Mouse (Mus musculus) lung, postnatal 10 days (tissue): ENCODE data around the gene Rufy1.
A peak's percentile ranks its signal among the peaks of the same experiment; 100 is the strongest.
"Not testable (repeated sequence)": the region's sequence is repeated elsewhere in the genome, so short reads cannot be mapped to it uniquely, and the experiment has no call there.

Experiments used
- DNase-seq: peaks from one replicate; pipeline ENCODE4 v3.0.0; 2021

Gene Rufy1

DNA sequence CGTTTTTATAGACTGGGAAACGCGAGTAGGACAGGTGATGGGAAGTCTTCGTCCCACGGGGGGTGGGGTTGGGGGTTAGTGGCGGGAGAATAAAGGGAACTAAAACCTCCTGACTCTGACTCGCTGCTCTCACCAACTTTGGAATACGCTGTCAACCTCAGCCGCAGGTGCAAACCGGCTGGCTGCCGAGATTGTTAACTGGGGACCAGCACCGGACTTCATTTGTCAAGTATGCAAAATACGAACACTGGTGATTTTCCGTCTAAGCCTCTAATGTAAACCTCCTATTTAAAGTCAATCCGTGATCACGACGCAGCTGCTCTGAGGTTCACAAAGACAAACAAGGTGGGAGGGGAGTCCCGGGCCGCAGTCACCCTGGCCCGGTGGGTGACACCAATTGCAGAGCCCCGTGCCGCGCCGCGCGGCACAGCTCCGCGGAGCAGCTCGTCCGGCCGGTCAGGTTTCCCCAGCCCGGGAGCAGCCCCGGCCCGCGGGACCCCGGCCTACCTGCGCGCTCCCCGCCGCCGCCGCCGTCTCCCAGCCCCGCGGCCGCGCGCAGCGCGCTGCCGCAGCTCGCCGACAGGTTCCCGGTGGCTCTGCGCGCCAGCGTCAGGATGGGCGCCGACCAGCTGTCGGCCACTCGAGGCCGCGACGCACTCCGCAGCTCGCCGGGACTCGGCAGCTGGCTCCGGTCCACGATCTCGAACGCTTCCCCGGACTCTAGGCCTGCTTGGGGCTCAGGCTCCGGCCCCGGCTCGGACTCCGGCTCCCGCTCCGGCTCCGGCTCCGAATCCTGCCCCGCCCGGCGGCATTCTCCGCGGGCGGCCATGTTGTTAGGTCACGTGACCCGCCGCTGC lies at the start of gene Rufy1:
Rufy1 (minus strand) TSS at position 849 of the 857 bp plus-strand sequence.
- peak; percentile 88 for DNase-seq

DNA sequence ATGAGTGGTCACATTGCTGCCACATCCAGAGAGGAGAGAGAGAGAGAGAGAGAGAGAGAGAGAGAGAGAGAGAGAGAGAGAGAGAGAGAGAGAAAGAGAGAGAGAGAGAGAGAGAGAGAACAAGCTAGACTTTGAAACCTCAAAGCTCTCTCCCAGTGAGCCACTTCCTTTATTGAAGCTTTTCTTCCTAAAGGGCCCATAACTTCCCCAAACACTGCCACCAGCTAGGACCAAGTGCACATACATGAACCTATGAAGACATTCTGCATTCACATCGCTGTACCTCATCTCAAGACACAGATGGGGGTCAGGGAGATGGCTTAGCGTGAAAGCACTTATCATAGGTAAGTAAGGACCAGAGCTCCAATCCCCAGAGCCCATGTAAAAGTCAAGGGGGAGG lies 47.1 kb upstream of the Rufy1 start:
- DNase-seq: no peak

DNA sequence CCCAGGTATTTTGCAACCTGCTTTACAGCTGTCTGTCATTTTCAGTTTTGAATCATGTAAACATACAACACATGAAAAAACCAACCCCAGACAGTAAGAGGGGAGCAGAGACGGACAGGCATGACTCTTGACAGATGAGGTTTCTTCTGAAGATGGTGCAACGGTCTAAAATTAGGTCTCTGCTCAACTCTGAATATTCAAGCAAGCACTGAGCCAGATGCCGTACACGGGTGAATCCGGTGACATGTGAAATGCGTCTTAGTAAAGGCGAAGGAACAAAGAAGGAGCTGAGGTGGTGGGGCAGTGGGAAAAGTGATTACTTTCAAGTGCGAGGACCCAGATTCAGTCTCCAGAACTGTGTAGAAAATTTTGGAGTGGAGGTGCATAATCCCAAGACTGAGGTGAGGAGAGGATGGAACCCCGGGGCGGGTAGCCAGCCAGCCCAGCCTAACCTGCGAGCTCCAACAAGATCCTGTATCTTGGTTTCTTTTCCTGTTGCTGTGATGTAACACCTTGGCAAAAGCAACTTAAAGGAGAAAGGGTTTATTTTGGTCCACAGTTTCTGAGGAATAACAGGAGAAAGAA lies 46.7 kb upstream of the Rufy1 start:
- no peak for DNase-seq

DNA sequence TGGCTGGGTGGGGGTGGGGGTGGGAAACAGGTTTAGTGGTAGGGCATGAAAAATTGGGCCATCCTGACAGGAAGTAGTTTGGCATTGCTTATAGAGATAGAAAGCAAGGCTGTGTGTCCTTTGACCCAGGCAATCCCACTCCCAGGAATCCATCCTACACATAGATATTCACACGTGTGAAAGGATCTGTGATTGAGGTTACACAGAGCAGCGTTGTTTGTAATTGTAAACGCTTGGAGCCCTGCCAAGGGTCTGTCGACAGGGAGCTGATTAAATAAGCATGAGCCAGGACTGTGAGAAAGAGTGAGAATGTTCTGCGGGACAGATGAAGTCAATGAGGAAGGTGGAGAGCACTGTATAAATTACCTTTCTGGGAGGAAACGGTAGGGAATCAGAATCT lies 46.0 kb upstream of the Rufy1 start:
- DNase-seq: peak; percentile 26

DNA sequence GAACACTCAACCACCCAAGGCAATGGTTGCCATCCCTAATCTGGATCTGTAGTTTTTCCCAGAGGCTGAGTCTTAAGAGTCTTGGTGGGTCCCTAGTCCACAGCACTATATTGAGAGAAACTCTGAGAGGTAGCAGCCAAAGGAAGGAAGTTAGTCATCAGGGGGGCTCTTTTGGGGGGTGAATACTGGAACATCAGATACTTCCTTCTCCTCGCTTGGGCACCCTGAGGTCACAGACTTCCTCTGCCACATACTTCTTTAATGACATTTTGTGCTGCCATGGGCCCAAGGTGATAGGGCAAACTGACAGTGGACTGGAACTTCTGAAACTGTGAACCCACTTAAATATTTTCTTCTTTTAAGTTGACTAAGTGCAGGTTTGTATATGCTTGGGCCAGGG lies 43.0 kb upstream of the Rufy1 start:
- no peak for DNase-seq

DNA sequence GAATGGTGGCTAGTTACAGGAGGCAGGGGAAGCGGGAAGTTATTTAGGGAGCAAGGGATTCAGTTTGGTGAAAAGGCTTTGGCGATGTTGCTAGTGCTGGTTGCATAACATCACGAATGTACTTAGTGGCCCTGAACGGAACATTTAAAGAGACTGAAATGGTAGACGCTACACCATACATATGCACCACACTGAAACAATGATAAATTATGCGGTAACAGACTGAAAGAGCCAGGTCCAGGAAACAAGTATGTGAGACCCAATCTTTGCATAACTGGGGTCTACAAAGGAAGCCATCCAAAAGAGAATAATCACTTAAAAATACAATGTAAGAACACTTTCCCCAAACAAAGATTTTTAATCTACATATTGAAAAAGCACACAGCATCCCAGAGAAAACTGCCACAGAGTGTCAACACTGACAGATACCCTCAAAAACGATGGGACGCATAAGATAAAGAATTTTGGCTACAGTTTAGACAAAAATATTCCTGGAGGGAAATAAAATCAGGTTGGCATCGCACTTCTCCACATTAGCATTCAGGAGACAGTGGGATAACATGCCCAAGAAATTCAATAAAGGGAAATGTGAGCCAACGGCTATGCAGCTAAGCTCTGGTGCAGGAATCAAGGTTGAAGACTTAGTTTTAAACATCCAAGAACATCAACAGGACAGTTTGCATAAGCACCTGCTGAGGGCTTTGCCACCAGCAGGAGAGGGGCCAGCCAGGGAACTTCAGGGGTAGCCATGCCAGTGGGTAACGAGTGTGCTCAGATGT lies 41.4 kb upstream of the Rufy1 start:
- no peak for DNase-seq

DNA sequence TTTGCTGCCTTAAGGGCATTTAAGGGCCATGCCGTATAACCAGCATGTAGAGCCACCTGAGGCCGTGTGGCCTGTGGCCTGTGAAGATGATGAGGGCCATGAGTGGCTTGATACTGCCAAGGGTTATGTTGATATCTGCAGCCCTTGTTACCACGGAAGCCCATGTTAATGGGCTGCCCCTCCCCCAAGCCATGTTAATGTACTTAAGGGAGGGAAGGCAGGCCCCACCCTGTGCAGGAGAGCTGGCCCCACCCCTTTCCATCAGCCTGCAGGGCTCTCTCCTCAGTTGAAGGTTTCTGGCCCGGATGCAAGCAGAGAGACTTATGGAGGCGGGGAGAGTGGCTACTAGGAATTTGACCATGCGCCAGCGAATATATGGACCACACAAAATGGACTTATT lies 30.6 kb upstream of the Rufy1 start:
- DNase-seq: no peak

DNA sequence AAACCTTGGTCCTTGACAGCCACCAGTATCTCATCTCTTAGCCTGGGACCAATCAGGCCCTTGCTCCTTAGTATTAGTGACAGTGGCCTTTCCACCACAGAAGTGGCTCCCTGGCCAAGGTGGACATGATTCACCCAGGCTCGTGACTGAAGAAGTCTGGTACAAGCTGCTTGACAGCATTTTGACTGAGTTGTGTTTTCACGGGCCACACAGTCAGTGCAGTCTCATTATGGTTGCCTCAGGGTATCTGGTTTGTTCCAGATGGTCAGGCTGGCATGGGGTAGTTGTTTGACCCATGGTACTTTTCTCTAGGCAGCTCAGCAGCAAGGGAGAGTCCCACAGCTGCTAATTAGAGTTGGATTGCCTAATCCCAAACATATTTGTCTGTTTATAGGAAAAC lies 28.3 kb upstream of the Rufy1 start:
- DNase-seq: no peak

DNA sequence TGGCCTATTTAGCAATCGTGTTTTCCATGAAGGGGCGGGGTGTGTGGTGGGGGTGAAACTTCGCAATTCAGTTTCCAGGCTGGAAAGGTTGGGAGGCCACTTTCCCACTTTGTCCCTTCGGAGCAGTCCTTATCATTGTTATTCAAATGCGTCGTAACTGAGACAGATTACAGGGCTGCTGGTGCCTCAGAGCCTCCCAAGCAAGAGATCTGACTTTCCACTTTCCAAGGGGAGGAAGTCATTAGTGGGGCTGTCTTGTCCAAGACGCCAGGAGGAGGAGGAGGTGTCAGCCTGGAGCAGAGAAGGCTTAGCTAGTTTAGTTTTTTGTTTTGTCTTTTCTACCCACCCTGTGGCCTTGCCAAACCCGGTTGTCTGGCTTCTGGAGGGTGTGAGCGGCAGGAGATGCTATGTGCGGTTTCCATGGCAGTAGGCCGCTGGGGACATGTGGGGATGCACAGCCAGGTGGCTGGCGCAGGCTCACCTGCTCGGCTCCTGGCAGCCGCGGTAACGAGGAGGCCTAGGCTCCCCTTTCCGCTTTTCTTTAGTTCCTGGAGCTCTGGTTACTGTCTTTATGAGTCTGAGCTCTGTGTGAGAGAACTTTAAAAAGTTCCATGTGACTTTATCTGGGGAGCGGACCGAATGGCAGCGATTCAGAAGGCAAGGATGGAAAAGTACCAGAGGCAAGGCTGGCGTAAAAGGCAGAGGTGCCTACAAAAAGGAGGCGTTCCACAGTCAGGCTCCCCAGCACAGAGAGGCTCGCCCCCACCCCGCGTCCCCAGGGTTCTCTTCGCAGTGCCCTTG lies 26.4 kb upstream of the Rufy1 start:
- DNase-seq: peak; percentile 54

DNA sequence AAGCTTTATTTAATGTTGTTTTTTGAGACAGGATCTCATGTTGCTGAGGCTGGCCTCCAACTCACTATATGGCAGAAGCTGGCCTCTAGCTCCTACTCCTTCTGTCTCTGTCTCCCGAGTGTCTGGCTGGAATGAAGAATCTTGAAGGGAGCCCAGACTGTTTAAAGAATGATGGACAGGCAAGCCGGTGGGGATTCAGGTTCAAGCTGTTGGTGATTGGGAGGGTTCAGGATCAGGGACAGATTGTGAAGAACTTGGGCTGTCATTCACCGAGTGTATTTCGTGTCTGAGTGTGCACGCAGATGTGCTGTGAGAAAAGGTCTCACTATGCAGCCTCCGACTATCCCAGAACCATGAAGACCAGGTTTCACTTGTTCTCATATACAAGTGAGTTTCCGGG lies 25.5 kb upstream of the Rufy1 start:
- DNase-seq: no peak

DNA sequence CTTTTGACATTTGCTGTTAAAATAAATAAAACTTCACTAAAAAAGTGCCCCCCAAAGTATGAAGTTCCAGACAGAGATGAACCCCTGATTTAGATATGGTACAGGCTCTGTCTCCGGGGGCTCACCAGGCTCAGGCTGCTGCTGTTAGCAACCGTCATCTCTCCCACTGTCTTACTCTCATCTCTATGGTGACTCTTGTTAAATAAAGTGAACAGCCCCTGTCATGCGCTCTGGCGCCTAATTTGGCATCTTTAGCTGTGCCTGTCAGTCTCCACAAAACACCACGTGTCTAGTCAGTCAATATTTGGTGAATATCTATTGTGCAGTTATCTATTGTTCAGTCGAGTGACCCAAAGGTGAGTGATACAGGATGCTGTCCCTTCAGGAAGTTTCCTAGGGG lies 24.0 kb upstream of the Rufy1 start:
- DNase-seq: no peak

DNA sequence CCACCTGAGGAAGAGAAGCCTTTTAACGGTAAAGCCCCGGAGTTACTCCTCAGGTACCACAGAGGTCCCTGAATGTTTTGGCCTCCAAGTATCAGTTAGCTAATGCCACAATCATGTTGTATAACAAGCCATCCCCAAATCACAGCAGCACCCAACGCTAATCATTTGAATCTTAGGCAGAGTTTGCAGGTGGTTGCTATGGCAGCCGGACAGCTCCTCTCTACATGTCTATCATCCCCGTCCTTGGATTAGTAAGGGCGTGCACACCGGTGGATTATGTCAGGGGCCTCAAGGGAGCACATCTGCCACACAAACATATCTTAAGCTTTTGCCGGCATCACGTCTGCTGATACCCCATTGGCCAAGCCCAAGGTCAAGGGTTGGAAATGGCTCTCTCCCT lies 19.3 kb upstream of the Rufy1 start:
- DNase-seq: no peak

DNA sequence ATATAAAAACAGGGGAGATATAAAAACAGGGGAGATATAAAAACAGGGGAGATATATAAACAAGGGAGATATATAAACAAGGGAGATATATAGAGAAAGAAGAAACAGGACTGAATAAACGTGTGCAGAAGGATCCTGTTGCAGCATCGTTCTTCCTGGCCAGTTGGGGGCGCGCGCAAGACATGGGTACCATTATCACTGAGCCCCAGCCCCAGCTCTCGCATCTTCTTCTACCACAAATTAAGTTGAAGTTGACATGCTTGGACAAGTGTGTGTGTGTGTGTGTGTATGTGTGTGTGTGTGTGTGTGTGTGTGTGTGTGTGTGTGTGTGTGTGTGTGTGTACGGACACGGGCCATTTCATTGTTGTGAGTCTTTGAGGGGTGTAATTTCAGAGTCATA lies 17.2 kb upstream of the Rufy1 start:
- DNase-seq: not testable (repeated sequence)

DNA sequence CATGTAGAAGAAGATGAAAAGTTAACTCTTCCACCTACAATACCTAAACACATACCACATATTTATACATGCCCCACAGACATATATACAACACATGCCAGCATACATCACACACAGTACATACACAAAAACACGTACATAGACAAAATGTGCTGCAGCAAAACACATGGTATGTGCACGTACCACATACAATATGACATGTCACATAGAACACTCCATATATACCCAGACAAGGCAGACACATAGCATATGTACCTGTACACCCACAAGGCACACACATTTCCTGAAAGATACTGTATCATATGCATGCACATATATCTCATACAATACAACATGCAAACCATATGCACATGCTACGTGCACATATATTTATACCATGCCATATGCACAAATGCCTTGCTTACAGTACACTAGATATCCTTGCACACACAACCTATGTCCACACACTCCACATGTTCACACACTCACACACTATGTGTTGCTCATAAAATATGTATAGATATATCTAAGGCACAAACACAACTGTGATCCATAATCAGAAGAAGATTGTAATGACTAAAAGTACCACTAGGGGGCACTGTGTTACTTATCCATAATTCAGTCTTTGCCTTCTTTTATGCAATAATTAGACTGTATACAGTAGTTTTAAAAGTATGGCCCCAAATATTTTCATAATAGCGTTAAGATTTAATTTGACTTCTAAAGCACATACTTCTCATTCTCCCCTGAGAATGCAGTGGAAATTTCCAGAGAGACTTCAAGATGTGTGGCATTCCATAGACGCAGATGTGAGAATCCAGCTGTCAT lies 12.5 kb upstream of the Rufy1 start:
- DNase-seq: no peak

DNA sequence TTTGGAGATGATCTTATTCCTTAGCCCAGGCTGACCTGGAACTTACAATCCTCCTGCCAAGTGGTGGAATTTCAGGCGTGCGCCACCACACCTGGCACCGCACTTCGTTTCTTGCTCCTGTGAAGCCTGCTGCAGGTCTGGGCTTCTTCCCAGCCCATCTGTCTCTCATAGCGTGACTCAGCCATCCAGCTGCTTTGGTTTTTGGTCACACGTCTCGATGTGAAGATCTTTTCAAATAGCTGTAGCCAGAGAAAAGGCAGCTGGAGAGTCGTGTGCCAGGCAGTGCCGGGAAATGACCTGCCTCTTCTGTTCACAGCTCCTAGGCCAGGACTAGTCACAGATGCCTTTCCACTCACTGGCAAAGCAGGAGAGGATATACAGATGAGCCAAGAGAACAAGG lies 10.7 kb upstream of the Rufy1 start:
- DNase-seq: peak; percentile 68

DNA sequence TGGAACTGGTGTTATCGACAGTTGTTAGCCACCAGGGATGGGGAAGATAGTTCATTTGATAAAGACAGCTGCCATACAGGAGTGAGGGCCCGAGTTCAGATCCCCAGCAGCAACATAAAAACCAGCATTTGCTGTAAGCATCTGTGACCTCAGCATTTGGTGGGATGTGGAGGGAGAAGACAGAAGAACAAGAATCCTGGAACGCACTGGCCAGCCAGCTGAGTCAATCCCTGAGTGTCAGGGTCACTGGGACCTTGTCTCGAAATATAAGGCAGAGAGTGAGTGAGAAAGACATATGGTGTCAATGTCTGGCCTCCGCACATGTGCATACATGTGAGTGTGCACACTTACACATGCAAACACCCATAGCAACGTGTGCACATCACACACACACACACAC lies 9.8 kb upstream of the Rufy1 start:
- DNase-seq: no peak

DNA sequence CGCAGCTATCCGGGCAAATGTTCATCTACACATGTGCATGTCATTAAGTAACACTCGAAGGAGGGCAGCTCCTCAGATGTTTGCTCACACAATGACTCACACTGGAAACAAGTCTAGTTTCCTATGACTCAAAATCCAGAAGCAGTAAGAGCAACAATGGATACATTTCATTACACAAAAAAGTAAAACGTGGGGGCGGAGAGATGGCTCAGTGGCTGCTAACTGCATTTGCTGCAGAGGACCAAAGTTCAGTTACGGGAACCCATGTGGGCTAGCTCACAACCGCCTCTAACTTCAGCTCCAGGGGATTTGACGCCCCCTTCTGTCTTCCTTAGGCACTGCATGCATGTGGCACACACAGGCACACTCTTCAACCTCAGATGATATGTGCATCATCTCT lies 8.9 kb upstream of the Rufy1 start:
- DNase-seq: peak; percentile 32

DNA sequence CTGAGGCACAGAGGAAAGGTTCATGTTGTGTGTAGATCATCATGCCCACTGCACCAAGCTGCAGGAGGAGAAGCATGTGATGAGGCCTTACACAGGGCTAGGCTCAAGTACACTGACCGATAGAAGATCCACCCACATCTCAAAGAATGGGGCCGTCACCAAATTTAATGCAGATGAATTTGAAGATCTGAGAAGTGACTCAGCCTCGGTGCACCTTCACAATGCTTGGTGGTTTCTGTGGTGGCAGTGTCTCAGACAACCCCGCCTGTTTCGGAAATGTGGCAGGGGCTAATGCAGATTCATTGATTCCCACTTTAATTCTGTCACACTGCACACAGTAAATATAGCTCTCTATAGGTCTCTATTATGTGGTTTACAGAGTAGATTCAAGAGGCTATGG lies 2.0 kb upstream of the Rufy1 start:
- no peak for DNase-seq

DNA sequence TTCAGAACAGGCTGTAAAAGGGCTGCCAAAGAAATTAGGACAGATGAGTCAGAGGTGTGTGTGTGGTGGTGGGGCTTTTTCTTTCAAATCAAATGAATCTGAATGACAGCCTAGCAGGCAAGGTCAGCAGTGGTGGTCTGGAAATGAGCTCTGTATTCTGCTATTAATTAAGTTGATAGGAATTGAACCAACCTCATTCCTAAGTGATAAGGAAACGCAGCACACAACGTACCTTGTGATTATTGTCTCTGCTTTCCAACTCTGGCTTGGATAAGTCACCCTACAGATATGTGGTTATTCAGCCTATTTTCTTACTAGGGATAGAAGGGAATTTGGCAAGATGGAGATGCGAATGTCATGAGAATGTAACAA lies 1.1 kb upstream of the Rufy1 start:
- no peak for DNase-seq

DNA sequence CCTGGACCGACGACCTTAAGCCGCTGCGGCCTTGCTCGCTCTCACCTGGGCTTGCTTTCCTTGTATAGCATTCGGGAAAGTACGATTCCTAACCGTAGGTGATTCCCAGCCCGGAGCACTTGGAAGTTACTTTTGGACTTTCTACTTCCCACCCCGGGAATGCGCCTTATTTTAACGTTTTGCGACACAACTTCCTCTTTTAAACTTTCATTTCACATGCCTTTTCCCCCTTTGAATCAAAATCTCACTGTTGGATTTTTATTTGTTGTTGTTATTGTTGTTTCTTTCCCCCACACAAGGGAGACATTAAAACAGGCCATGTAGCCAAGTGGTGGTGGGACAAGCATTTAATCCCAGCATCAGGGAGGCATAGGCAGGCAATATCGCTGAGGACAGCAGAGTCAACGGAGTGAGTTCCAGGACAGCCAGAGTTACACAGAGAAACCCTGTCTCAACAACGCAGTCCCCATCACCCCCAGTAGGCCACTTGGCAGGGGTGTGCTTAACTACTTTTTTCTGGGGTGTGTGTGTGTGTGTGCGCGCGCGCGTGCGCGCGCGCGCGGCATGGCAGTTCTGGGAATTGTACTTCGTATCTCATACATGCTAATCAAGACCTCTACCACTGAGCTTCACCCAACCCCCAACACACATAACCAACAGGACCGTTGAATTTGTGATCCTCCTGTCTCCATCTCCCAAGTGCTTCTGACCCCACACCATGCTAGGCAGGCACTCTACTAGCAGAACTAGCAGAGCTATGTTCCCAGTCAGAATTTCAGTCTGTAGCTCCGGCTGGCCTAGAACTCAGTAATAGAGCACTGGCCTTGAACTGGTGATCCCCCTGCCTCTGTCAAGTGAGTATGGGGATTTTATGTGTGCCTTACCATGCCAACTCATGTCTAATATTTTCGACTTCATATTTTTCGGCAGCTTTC lies 476 bp upstream of the Rufy1 start:
- DNase-seq: peak; percentile 19

DNA sequence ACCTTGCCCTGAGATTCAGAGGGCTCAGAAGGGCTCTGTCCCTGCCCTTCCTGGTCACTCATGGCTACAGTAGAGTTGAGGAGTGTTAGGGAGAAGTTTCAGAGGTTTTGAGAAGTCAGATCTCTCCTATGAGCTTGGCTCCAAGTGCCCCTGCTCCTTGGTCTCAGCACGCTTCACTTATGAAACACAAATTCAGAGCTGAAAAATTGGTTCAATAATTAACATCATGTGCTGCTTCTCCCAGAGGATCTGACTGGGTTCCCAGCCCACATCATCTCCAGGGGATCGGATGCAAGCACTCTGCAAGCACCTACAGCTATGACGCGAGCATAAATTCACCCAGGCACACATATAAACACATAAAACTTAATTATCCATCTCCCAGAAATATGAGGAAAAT lies 4.9 kb downstream of the Rufy1 start:
- no peak for DNase-seq
